Mouse (Mus musculus): ENCODE results near the gene Cux1. TPM values are rescaled to one million over a fixed set of nuclear protein-coding genes. Genes with fewer than 3 reads are reported as not detected.

The Cux1 gene
- total RNA-seq, 2 experiments from 2014 or later = 97.4 to 110 TPM

DNA sequence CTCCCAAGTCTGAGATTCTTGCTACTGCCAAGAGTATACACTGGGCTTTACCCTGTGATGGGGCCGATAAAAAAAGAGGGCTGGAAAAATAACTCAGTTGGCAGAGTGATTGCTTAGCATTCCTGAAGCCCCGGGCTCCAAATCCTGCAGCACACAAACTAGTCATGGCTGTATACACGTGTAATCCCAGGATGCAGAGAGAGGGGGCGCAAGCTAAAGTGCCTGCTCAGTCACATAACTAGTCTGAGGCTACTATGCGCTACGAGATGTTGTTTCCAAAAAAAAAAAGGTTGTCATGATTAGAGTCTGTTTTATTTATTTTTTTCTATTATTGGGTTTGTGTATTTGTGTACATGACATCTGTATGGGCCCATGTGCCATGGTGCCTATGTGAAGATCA is 245.9 kb downstream of the Cux1 start:
- DNase-seq = peak in 1 of 2 experiments; percentile 20

DNA sequence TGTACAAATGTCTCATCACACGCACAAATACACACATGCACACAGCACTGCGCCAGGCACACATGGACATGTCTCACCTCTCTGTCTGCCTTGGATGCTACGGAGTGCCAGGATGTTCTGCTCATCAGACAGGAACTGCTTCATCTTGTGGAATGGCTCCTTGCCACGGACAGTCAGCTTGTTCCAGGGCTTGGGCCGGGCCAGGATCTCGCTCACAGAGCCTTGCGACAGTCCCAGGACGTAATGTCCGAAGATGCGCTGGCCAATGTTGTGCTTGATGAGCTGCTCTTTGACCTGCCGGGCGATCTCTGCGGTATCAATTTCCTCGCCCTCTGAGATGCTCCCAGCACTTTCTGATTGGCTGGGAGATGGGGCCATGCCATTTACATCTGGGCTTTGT is 254.7 kb downstream of the Cux1 start:
- DNase-seq = no peak

GRCm38 (mm10) chr5:136312166-136312565 is 255.1 kb downstream of the Cux1 start:
- DNase-seq = peak; percentile 33 to 42

GRCm38 (mm10) chr5:136306254-136306653 is 261.0 kb downstream of the Cux1 start:
- no peak for DNase-seq

- no peak for DNase-seq
Measured at GRCm38 (mm10) chr5:136303409-136303983, 263.8 kb downstream of the Cux1 start.

DNA sequence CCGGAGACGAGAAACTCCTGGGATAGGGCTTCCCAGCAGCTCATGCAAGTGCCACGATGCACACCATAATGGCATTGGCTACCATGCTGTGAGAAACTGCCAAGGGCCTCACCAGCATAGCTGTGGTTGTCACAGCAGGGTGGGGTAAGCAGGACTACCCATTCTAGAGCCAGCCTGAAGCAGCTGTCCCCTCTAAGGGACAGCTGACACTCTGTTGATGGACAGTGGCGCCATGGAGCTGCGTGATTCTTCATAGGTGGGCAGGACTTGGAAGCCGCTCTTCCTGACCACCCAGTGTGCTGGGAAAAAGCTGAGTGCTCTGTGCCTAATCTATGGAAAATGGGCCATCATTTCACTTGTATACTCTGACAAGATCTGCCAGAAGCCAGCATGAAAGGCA is 266.4 kb downstream of the Cux1 start:
- no peak for DNase-seq

DNA sequence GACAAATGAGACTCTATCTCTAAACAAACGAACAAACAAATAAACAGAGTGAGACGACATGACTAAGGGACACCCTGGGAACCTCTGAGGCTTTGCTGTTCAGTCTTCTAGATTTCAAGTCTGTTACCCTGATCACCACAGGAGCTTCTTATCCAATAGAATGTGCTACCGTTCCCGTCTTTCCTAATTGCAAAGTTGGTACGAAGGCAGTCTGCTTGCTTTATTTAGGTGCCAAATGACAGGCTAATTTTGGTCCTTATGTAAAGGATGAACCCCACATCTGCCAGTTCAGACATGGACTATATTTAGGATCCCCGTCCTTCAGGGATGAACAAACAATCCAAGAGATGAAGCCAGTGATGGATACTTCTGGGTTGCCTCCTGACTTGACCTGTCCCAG is 269.6 kb downstream of the Cux1 start:
- DNase-seq = no peak

GRCm38 (mm10) chr5:136296911-136297310 is 270.4 kb downstream of the Cux1 start:
- no peak for DNase-seq

DNA sequence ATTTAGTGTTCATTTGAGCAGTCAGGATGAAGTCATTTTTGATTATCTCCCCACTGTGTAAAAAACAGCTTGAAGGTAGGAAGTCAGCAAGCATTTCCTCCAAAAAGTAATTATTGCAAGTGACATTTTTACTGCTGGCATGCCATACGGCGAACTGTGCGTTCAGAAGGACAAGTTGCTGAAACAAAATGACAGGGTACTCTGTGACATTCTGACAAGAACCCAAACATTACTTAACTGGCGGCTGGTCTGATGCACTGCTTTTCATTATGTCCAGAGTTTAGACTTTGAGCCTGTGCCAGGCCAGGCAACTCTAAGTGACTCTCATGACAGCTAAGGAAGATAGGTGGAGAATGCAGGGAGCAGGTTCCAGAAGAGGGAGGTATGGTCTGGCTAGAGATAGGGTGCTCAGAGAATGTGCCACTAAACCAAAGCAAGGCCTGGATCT is 274.3 kb downstream of the Cux1 start:
- no peak for DNase-seq

GRCm38 (mm10) chr5:136292361-136292760 is 274.9 kb downstream of the Cux1 start:
- no peak for DNase-seq

GRCm38 (mm10) chr5:136291562-136291961 is 275.7 kb downstream of the Cux1 start:
- DNase-seq = no peak

DNA sequence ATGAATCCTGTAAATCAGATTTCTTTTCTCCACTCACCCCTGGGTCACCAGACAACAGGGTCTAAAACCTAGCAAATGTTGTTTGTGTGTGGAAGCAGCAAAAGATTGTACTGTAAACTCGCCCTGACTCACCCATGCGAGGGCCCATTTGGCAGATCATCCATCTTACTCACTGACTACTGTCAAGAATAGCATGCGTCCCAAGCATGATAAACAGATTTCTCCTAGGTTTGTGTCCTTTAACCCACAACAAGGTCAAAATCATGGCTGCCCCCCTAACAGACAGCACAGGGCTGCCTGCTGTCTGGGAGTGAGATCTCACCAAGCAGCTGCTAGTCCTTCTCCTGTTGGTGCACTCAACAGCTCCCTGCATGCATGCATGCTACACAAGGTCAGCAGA is 277.5 kb downstream of the Cux1 start:
- DNase-seq = no peak

- no peak for DNase-seq
Measured at GRCm38 (mm10) chr5:136288351-136289081, 278.8 kb downstream of the Cux1 start.

DNA sequence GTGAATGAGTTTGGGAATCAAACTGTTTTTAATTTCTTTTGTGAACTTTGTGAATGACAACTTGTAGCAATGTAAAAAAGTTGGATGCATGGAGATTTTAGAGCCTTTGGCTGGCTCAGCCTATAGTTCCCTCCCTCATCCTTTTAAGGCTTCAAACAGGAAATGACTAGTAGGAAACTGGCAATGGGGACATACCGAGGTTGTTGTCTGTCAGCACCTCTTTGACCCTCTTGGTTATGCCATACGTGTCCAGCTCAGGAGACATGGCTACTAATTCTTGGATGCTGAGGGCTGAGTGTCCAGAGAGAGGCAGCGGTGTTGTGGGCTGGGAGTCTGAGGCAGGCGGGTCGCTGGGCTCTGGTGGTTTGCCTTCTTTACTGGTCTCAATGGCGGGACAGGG is 280.7 kb downstream of the Cux1 start:
- no peak for DNase-seq

DNA sequence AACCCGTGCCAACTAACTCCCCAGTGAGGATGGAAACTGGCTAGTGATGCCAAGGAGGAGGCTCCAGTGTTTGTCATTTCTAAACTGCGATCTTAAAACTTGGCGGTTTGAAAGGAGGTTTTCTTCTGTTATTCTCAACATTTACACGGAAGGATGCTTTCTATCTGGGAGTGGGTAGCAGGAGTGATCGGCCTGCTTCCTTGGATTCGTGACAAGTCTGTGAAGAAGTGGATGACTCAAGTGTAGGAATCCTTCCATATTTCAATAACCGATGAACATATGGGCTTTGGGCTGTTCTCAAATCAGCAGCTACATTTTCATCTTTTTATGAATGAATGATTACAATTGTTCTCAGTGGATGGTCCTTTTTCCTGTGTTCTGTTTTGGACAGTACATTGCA is 282.2 kb downstream of the Cux1 start:
- DNase-seq = no peak

DNA sequence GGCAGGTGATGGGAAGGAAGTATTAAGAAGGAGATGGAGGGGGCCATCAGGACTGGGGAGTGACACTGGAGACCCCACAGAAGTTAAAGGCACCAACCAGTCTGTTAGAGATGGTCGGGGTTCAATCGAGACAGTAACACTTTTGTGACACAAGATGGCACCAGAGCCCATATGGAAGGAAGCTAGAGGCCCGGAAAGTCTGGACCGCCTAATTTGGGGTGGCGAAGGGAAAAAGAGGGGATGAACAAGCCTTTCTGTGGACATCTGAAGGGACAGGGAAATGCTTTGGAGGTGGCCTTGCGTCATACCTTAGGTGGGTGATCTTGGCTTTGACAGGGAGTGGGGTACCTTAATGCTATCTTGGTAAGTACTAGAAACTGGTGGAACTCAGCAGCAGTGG is 285.9 kb downstream of the Cux1 start:
- no peak for DNase-seq

- no peak for DNase-seq
Measured at GRCm38 (mm10) chr5:136274739-136275138, 292.6 kb downstream of the Cux1 start.

- DNase-seq = no peak
Measured at GRCm38 (mm10) chr5:136269937-136270336, 297.4 kb downstream of the Cux1 start.

- no peak for DNase-seq
Measured at GRCm38 (mm10) chr5:136266077-136266476, 301.2 kb downstream of the Cux1 start.

GRCm38 (mm10) chr5:136263342-136263741 is 303.9 kb downstream of the Cux1 start:
- no peak for DNase-seq

- peak; percentile 60 to 77 for DNase-seq
Measured at GRCm38 (mm10) chr5:136258919-136259318, 308.4 kb downstream of the Cux1 start.

DNA sequence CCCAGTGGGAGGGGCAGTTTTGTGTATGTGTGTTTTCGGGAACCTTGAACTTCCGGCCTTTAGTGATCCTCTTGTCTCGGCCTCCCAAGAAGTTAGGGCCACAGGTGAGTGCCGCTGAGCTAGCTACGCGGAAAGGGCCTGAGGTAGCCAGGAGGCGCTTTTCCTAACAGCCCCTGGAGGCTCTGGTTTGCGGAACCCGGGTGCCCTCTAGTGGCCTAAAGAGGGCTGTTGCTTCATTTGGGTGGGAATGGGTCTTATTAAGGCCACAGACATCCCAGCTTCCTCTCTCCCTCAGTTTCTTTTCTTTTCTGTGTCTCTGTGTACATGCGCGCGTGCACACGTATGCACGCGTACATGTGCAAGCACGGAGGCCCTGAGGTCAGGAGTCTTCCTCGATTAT is 314.4 kb downstream of the Cux1 start:
- DNase-seq = peak; percentile 82 to 87

DNA sequence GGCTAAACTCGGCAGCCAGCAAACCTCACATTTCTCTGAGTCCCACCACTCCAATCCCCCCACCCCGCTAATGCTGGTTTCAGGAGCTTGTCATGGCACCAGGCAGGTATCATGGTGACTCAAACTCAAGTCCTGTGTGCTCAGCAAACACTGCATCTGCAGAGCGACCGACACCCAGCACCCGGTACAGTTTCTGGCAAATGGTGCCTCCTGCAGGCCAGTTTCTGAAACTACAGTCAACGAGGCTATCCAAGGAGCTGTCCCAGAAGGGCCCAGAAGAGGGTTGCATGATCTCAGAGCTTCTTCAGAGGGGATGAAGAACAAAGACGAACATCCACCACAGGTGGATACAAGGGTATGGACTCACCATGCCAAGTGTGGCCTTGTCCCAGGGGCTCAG is 316.3 kb downstream of the Cux1 start:
- peak; percentile 55 to 67 for DNase-seq

GRCm38 (mm10) chr5:136248441-136248840 is 318.8 kb downstream of the Cux1 start:
- DNase-seq = no peak

All from adrenal gland, postnatal 36 days (tissue).